Mouse (Mus musculus) ZHBTc4 (cell line): ENCODE data around the gene Lcmt1.
A peak's percentile ranks its signal among the peaks of the same experiment; 100 is the strongest.

Source experiments
- DNase-seq: peaks from one replicate; pipeline ENCODE4 v3.0.0-alpha.2; 2011; ENCODE audit warnings: low read depth, low spot score

The Lcmt1 gene

DNA sequence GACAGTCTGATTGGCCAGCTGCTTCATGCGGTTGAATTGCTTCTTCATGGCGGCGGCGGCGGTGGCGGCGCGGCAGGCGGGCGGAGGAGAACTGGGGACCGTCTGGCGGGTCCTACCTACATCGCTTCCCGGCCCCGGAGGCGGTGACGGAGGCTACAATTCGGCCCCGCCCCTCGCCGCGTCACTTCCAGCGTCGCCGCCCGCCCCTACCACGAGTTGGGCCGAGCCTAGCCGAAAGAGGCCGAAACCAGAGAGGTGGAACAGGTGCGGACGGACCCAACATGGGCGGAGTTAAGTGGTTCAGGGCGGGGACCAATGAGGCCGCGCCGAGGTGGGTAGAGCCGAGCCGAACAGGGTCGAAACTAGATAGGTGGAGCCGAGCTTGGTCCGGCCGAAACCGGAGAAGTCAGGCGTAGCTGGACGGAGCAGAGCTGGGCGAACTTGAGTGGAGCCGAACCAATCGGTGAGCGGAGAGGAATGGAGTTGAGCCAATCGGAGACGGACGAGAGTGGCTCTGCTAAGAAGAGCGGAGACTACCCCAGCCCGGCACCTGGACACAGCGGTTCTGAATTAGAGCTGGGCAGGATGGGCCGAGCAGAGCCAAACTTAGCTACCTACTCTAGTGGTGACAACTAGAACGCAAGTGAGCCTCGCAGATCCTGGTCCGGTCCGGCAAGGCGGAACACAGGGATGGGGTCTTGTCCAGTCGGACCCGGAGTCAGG lies at the start of gene Lcmt1, which contains the start of gene Arhgap17:
TSS of gene Lcmt1 (plus strand) at position 26 of the 723 bp plus-strand sequence.
TSS of gene Arhgap17 (minus strand) at position 157 of the 723 bp plus-strand sequence.
- DNase-seq: peak; percentile 100

DNA sequence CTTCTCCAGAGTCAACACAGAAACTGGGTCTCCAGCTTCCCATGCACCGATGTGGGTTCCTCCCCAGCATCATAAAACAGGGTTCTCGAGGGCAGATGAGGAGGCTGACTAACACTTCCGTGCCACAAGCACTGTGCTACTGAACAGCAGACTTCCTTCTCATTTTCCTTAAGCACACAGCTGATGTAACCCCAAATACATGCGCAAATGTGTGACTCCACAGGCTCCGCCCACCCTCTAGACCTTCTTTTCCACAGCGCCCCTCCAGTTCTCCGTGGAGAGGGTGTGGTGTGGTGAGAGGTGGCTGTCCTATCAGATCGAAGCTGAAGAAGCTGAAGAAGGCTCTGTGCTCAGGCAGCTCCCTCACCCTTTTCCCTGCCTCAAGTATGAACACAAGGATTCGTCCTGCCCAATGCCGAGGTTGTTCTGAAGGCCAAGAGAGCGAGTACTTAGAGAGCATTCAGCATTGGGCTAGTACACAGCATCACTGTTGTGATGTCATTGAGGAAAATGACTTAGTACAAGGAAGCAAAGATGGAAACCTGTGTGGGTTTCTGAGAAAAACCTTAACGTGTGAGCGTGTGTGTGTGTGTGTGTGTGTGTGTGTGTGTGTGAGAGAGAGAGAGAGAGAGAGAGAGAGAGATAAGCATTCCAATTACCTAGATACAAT lies 47.0 kb upstream of the Lcmt1 start:
- DNase-seq: peak; percentile 52

GRCm38 (mm10) chr7:123323388-123323787 lies 46.2 kb upstream of the Lcmt1 start:
- DNase-seq: no peak

DNA sequence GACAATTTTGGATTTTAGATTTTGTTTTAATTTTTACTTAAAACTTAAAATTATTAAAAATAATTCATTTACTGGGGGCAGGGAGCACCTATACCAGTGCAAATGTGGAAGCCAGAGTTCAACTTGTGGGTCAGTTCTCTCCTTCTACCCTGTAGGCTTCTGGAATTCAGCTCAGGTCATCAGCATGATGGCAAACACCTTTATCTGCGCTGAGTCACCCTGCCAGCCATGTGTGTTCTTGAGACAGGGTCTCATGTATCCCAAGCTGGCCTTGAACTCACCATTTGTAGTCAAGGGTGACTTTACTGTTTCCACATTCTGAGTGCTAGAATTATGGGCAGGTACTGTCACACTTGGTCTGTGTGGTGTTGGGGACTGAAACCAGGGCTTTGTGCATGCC lies 45.5 kb upstream of the Lcmt1 start:
- DNase-seq: no peak

GRCm38 (mm10) chr7:123326062-123326461 lies 43.5 kb upstream of the Lcmt1 start:
- DNase-seq: no peak

GRCm38 (mm10) chr7:123326901-123327300 lies 42.7 kb upstream of the Lcmt1 start:
- DNase-seq: no peak

DNA sequence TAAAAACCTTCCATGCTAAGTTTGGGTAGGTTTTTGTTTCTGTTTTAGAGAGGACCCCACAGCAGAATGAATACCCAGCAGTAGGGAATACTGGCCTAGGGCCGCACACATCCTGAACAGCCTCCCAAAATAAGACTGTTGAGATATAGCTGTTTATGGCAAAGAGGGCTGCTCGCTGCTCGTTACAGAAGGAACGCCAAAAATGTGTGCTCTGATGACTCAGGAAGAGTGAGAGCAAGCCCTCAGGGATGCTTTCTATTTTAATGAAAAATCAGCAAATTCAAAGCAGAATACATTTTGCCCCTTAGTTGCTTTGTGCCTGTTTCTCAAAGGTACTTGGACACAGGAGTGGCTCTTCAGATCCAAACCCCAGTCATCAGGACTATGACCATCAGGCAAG lies 41.7 kb upstream of the Lcmt1 start:
- no peak for DNase-seq

GRCm38 (mm10) chr7:123330506-123330905 lies 39.1 kb upstream of the Lcmt1 start:
- peak; percentile 71 for DNase-seq

GRCm38 (mm10) chr7:123336322-123336721 lies 33.3 kb upstream of the Lcmt1 start:
- DNase-seq: peak; percentile 93

GRCm38 (mm10) chr7:123338351-123338750 lies 31.2 kb upstream of the Lcmt1 start:
- no peak for DNase-seq

- no peak for DNase-seq
Observed at GRCm38 (mm10) chr7:123341896-123342295, 27.7 kb upstream of the Lcmt1 start.

GRCm38 (mm10) chr7:123344079-123344780 lies 25.4 kb upstream of the Lcmt1 start:
- DNase-seq: no peak

GRCm38 (mm10) chr7:123345041-123345544 lies 24.5 kb upstream of the Lcmt1 start:
- DNase-seq: peak; percentile 92

DNA sequence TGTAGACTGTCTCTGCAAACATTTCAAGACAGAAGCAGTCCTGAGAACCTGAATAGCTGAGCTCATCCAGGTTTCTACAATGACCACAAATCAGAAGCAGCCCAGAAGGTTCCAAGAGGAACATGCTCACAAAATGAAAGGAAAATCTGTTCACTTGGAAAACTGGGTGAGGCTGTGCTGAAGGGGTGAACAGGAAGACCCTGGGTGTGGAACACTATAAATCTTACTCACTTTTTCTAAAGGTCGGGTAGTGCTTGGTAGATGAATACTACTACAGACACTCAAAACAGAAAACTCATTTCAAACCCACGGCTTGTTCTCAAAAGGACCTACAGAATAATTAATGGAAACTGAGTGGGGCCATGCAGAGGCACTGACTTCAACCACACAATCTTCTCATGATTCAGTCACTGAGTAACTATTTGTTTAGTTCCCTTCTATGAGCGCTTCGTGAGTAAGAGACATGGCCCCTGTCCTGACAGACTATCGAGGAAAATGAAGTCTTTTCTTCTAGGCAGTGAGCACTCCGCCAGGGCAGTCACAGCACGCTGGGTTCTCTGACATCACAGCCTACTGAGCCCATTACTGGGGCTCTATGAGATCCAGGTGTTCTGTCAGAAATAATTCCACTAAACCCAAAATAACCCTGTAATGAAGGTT lies 22.8 kb upstream of the Lcmt1 start:
- no peak for DNase-seq

- DNase-seq: no peak
Observed at GRCm38 (mm10) chr7:123349813-123350212, 19.8 kb upstream of the Lcmt1 start.

GRCm38 (mm10) chr7:123350243-123350642 lies 19.3 kb upstream of the Lcmt1 start:
- DNase-seq: no peak

GRCm38 (mm10) chr7:123353081-123353480 lies 16.5 kb upstream of the Lcmt1 start:
- DNase-seq: no peak

DNA sequence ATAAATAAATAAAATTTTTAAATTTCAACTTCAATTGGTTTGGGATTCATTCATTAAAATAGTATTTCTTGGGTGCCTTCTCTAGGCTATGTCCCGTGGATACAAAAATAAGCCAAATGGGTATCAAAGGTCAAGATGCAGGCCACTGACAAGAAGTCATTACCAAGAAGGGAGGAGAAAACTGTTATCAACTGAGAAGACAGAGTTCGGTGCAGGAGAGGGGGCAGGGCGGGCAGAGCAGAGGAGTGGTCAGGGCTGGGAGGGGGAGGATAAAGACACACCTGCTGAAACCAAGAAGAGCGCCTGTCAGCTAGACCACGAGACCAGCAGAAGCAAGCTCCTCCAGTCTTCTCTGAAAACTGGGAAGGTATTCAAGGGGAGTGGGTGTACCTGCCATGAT lies 15.7 kb upstream of the Lcmt1 start:
- no peak for DNase-seq

GRCm38 (mm10) chr7:123354392-123354791 lies 15.2 kb upstream of the Lcmt1 start:
- no peak for DNase-seq

- no peak for DNase-seq
Observed at GRCm38 (mm10) chr7:123354851-123355250, 14.7 kb upstream of the Lcmt1 start.

DNA sequence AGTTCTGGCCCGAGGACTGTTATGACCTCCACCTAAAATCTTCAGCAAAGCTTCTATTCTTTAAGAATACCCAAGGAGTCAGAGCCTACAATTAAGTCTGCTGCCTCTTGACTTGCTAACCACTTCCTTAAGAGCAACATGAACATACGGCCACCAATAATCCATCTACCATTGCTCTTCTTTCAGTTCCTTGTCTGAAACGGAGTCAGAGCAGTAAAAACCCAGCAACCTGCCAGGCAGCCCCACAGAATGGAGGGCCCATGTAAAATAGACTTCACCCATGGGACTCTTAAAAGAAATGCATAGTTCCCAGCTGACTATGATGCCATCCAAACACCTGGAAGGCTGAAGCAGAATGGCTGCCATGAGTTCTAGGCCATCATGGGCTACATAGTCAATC lies 13.4 kb upstream of the Lcmt1 start:
- DNase-seq: no peak

- DNase-seq: no peak
Observed at GRCm38 (mm10) chr7:123359101-123359500, 10.5 kb upstream of the Lcmt1 start.
